Mouse (Mus musculus) erythroblast, embryonic 14.5 days (primary cell): Measurements from ENCODE around the gene Smim22.
A peak's percentile ranks its signal among the peaks of the same experiment; 100 is the strongest.

Source experiments
- GATA1 ChIP-seq: IDR thresholded peaks from 2 replicates; pipeline ENCODE4 v1.6.1; 2012; ENCODE audit warnings: low read length, inconsistent platforms, mixed read lengths
- TAL1 ChIP-seq: IDR thresholded peaks from 3 replicates; pipeline ENCODE4 v1.6.1; 2012; ENCODE audit warnings: low read length, inconsistent platforms, mixed read lengths

DNA sequence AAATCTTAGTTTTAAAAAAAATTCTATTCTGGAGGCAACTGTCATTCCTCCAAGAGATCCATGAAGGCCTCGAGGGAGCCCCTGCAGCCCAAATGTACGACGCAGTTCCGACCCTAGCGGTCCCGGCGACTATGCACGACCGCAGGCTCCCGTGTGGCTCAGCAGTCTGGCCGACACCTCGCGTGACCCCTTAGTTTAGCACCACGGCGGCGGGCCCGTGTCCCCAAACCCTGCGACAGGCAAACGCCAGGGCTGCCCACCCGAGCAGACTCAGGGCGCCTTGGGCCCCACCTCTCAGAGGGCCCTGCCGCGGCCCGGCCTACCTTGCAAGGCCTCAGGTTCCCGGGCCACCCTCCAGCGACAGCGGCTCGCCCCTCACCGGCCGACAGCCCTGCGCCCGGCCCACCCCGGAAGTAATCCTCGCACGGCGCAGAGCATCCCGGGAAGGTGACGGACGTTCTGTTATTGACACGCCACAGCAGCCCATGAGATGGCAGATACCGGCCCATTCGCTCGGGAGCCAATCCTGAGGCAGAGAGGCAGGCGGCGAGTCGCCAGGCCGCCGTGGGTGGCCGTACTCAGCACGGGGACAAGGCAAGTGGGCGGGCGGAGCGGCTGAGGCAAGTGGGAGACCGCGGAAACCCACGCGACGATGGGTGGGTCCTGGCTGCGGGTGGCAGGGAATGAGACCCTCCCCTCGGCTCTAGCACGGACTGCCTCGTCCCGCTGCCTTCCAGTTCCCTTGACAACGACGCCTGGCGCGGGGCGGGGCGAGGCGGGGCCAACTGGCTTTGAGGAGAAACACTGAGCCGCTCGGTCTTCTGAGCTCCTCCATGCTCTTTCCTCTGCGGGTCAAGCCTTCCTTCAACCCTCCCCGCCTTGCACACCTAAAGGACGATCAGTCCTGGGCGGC lies 43.0 kb upstream of the Smim22 start, which contains the start of gene Anks3:
- TF ChIP-seq GATA1, result peak; percentile 56
- no peak for TF ChIP-seq TAL1
